Mouse (Mus musculus): ENCODE results near the gene Spaca4.

GRCm38 (mm10) chr7:45707375-45707967 lies 18.1 kb downstream of the Spaca4 start:
- TF ChIP-seq TAL1 (IDR thresholded peaks at IDR 0.05; ENCODE audit: low read length) (no peak), GATA1 (IDR thresholded peaks at IDR 0.05; ENCODE audit: low read length) (no peak)
